Mouse (Mus musculus) erythroblast, embryonic 14.5 days (primary cell): ENCODE results near the gene Ankrd34c. TPM values are rescaled to one million over a fixed set of nuclear protein-coding genes. Genes with fewer than 3 reads are reported as not detected.

Experiments used
- H3K27me3 ChIP-seq: 2 replicates; pipeline ENCODE4 v1.6.1; 2012; ENCODE audit warnings: inconsistent platforms; ENCODE audit not compliant: control insufficient read depth
- H3K36me3 ChIP-seq: 2 replicates; pipeline ENCODE4 v1.6.1; 2012; ENCODE audit warnings: mild to moderate bottlenecking, inconsistent platforms; ENCODE audit not compliant: control insufficient read depth
- H3K4me1 ChIP-seq: 2 replicates; pipeline ENCODE4 v1.6.1; 2012; ENCODE audit warnings: inconsistent platforms; ENCODE audit not compliant: control insufficient read depth
- H3K4me3 ChIP-seq: replicated peaks from 2 replicates; pipeline ENCODE3; 2012; ENCODE audit warnings: moderate library complexity, mild to moderate bottlenecking, inconsistent platforms
- H3K9me3 ChIP-seq: 2 replicates; pipeline ENCODE4 v1.6.1; 2012; ENCODE audit warnings: low read length, inconsistent platforms, mixed read lengths; ENCODE audit not compliant: control insufficient read depth
- GATA1 ChIP-seq: IDR thresholded peaks from 2 replicates; pipeline ENCODE4 v1.6.1; 2012; ENCODE audit warnings: low read length, inconsistent platforms, mixed read lengths
- TAL1 ChIP-seq: IDR thresholded peaks from 3 replicates; pipeline ENCODE4 v1.6.1; 2012; ENCODE audit warnings: low read length, inconsistent platforms, mixed read lengths
- polyA plus RNA-seq: library from polyadenylated mRNA; stranded (reverse); fragments of >175 nt; gene quantifications from 2 replicates; pipeline ENCODE4 v1.2.3, GENCODE M21; 2012

Ankrd34c gene
- polyA plus RNA-seq, result not detected in 2 replicates

GRCm38 (mm10) chr9:89738295-89738694 lies at the start of gene Ankrd34c:
Ankrd34c (minus strand) TSS chr9:89738475.
- no peaks in the 10 kb centered on the region for H3K36me3 ChIP-seq
- no peak for TF ChIP-seq TAL1
- no peak for TF ChIP-seq GATA1
- H3K4me3 ChIP-seq, result no peak within 1 kb of the TSS
- H3K9me3 ChIP-seq, result no peaks in the 10 kb centered on the region
- no peaks in the 10 kb centered on the region for H3K4me1 ChIP-seq
- no peaks in the 10 kb centered on the region; the same call in 1 of the 2 replicates for H3K27me3 ChIP-seq

GRCm38 (mm10) chr9:89787532-89787931 lies 49.3 kb upstream of the Ankrd34c start:
- no peak for TF ChIP-seq TAL1
- no peak for TF ChIP-seq GATA1
- Histone ChIP-seq H3K4me3 (no peak overlapping the region), H3K9me3 (no peaks in the 10 kb centered on the region), H3K36me3 (no peaks in the 10 kb centered on the region), H3K4me1 (no peaks in the 10 kb centered on the region), H3K27me3 (no peaks in the 10 kb centered on the region)

GRCm38 (mm10) chr9:89781395-89781927 lies 43.2 kb upstream of the Ankrd34c start:
- no peaks in the 10 kb centered on the region for H3K27me3 ChIP-seq
- no peak overlapping the region for H3K4me3 ChIP-seq
- TF ChIP-seq TAL1 (no peak), GATA1 (no peak)
- H3K9me3 ChIP-seq, result no peaks in the 10 kb centered on the region
- H3K4me1 ChIP-seq, result no peaks in the 10 kb centered on the region
- H3K36me3 ChIP-seq, result no peaks in the 10 kb centered on the region

- Histone ChIP-seq H3K9me3 (no peaks in the 10 kb centered on the region), H3K4me1 (no peaks in the 10 kb centered on the region), H3K36me3 (no peaks in the 10 kb centered on the region), H3K4me3 (no peak overlapping the region), H3K27me3 (no peaks in the 10 kb centered on the region)
- no peak for TF ChIP-seq GATA1
- no peak for TF ChIP-seq TAL1
Measured at GRCm38 (mm10) chr9:89779237-89779636, 41.0 kb upstream of the Ankrd34c start.

GRCm38 (mm10) chr9:89771153-89771552 lies 32.9 kb upstream of the Ankrd34c start:
- TF ChIP-seq TAL1, result no peak
- no peak for TF ChIP-seq GATA1
- H3K36me3 ChIP-seq, result no peaks in the 10 kb centered on the region

GRCm38 (mm10) chr9:89762017-89762416 lies 23.7 kb upstream of the Ankrd34c start:
- Histone ChIP-seq H3K36me3 (no peaks in the 10 kb centered on the region), H3K9me3 (no peaks in the 10 kb centered on the region), H3K27me3 (no peaks in the 10 kb centered on the region), H3K4me3 (no peak overlapping the region), H3K4me1 (no peaks in the 10 kb centered on the region)
- no peak for TF ChIP-seq TAL1

More at GRCm38 (mm10) chr9:89771153-89771552, 32.9 kb upstream of the Ankrd34c start:
- H3K4me3 ChIP-seq, result no peak overlapping the region
- no peaks in the 10 kb centered on the region for H3K9me3 ChIP-seq
- H3K27me3 ChIP-seq, result no peaks in the 10 kb centered on the region
- H3K4me1 ChIP-seq, result no peaks in the 10 kb centered on the region

- Histone ChIP-seq H3K4me1 (no peaks in the 10 kb centered on the region), H3K27me3 (no peaks in the 10 kb centered on the region), H3K36me3 (no peaks in the 10 kb centered on the region), H3K9me3 (no peaks in the 10 kb centered on the region), H3K4me3 (no peak overlapping the region)
- TF ChIP-seq TAL1 (no peak), GATA1 (no peak)
Measured at GRCm38 (mm10) chr9:89758569-89758968, 20.3 kb upstream of the Ankrd34c start.

GRCm38 (mm10) chr9:89758139-89758538 lies 19.9 kb upstream of the Ankrd34c start:
- H3K9me3 ChIP-seq, result no peaks in the 10 kb centered on the region
- no peaks in the 10 kb centered on the region for H3K27me3 ChIP-seq
- H3K4me1 ChIP-seq, result no peaks in the 10 kb centered on the region
- H3K4me3 ChIP-seq, result no peak overlapping the region
- no peaks in the 10 kb centered on the region for H3K36me3 ChIP-seq
- TF ChIP-seq TAL1, result no peak
- TF ChIP-seq GATA1, result no peak

- Histone ChIP-seq H3K36me3 (no peaks in the 10 kb centered on the region), H3K9me3 (no peaks in the 10 kb centered on the region), H3K27me3 (no peaks in the 10 kb centered on the region), H3K4me3 (no peak overlapping the region), H3K4me1 (no peaks in the 10 kb centered on the region)
- no peak for TF ChIP-seq TAL1
- TF ChIP-seq GATA1, result no peak
Measured at GRCm38 (mm10) chr9:89757571-89757970, 19.3 kb upstream of the Ankrd34c start.

GRCm38 (mm10) chr9:89740041-89740440 lies 1.8 kb upstream of the Ankrd34c start:
- Histone ChIP-seq H3K36me3 (no peaks in the 10 kb centered on the region), H3K4me1 (no peaks in the 10 kb centered on the region), H3K9me3 (no peaks in the 10 kb centered on the region), H3K27me3 (no peaks in the 10 kb centered on the region; the same call in 1 of the 2 replicates), H3K4me3 (no peak overlapping the region)
- TF ChIP-seq TAL1 (no peak), GATA1 (no peak)
